Mouse (Mus musculus): ENCODE measurements around the gene Llgl1.

Gene Llgl1

GRCm38 (mm10) chr11:60699524-60700075, at the start of gene Llgl1:
Llgl1 (plus strand) TSS chr11:60699723.
- peak; percentile 79 for DNase-seq (ENCODE audit: low spot score in 2 of 2)

- no peak for DNase-seq (ENCODE audit: low spot score in 2 of 2)
Observed at GRCm38 (mm10) chr11:60696165-60696564, 3.4 kb upstream of the Llgl1 start.

GRCm38 (mm10) chr11:60697561-60697960, 2.0 kb upstream of the Llgl1 start:
- DNase-seq (ENCODE audit: low spot score in 2 of 2): no peak

- no peak for DNase-seq (ENCODE audit: low spot score in 2 of 2)
Observed at GRCm38 (mm10) chr11:60698806-60699523, 558 bp upstream of the Llgl1 start.

DNA sequence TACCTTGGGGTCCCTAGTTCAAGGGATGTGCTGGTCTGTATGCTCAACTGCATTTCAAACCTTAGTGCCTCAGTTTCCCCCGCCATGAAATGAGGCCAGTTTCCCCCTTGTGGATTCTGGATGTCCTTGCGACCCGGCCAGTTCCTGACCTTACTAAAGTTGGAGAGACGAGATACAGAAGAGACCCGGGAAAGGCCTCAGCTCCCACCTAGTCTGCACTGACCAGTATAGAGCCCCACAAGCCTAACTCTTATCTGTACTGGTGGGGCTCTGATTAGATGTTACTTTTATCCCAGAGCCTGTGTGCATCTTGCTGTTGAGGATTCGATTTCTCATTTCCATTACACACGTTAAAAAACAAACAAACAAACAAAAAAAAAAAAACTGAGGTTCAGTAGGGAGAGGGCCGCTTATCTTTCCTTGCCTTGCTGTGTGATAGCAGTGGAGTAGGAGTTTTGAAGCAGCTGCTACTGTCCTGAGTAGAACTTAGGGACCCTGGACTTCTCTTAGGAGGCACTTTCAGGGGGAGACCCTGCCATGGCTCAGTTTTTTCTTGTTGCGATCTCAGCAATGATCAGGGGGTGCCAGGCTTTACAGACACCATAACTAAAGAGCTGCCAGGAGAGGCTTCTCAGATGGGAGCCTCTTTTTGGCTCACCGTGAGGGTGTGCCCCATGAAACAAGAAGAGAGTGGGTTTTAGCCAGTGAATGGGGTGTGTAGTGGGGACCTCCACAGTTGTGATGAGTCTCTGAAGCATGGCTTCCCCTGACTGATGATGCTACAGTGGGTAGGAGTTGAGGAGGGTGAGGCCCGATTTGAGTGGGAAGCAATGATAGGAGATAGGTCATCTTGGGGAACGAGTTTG, 1.0 kb downstream of the Llgl1 start:
- DNase-seq (ENCODE audit: low spot score in 2 of 2): no peak

DNA sequence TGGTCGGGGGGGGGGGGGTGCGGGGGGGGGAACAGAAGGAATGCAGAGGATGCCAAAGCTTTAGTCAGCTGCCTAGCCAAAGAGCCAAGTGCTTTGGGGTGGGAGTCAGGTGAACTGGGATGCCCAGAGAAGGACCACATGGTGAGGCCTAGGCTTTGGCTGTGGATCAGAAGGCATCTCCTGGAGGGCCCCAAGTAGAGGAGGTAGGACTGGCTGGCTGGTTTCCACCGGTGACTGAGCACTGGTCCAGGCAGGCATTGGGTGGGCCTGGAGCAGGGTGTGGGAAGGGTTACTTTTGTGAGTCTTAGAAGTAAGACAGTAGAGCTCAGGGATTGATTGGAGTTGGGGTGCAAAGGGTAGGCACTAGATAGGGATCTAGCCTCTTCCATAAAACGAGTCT, 2.1 kb downstream of the Llgl1 start:
- no peak for DNase-seq (ENCODE audit: low spot score in 2 of 2)

- DNase-seq (ENCODE audit: low spot score in 2 of 2): peak in 1 of 2 experiments; percentile 71
Observed at GRCm38 (mm10) chr11:60703131-60703530, 3.6 kb downstream of the Llgl1 start.

DNA sequence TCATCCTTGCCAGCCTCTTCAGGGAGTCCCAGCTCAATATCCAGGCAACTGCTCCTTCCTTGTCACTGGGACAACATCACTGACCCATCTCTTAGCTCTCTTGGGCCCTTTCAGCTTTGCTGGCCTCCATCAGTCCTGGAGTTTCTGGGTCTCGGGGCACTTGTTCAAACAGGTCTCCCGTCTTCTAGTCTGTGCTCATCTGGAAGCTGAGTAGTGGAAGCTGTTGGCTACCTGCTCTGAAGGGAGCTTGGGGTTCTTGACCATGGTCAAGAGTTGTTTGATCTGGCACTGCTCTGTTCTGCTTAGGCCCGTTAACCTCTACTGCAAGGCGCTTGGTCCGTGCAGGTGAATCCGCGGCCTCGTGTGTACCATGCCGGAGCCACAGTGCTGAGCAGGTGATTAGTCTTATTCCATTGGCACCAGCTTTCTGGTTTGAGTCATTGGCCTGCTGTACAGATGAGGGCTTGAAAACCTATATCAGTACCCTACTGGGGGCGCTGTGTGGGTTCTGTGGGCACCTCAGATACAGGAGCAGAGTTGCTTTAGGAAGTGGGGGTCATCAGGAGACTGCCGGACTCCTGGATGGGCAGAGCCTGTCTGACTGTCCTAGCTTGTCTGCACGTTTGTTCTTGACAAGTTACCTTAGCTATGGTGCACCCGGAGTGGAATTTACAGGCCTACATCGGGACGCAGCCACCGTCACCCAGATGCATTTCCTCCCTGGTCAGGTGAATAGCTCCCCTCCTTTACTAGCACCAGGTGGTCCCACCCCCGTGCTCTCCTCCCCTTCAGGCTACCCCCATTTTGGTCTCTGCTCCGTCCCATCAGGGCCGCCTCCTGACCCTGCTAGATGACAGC, 4.7 kb downstream of the Llgl1 start:
- no peak for DNase-seq (ENCODE audit: low spot score in 2 of 2)

DNA sequence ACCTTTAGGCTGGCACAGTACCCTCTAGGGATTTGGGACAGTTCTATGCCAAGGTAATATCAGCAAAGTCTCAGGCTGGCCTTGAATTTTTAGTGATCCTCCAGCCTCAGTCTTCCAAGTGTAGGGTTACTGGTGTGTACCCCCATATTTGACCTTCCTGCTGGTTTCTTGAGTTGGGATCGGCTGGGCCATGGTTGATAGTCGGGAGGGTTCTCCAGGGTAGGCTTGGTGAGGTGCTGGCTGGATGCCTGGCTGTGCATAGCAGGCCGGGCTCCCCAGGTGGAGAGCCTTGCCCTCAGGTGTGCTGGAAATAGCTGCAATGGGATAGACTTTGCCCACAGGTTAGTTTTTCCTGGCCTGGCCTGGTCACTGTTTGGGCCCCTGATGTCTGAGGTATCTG, 5.7 kb downstream of the Llgl1 start:
- no peak for DNase-seq (ENCODE audit: low spot score in 2 of 2)

DNA sequence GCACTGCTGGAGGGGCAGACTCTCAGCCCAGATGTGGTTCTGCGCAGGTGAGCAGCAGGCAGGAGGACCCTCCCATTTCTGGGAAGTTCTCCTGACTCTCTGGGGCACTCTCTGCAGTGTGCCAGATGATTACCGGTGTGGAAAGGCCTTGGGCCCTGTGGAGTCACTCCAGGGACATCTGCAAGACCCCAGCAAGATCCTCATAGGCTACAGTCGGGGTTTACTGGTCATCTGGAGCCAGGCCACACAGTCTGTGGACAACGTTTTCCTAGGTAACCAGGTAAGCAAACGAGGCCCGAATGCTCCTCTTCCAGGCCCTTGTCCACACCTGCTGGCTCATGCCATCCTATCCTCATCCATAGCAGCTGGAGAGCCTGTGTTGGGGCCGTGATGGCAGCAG, 6.6 kb downstream of the Llgl1 start:
- no peak for DNase-seq (ENCODE audit: low spot score in 2 of 2)

GRCm38 (mm10) chr11:60706696-60707480, 7.4 kb downstream of the Llgl1 start:
- DNase-seq (ENCODE audit: low spot score in 2 of 2): no peak

GRCm38 (mm10) chr11:60707672-60708071, 8.1 kb downstream of the Llgl1 start:
- no peak for DNase-seq (ENCODE audit: low spot score in 2 of 2)

DNA sequence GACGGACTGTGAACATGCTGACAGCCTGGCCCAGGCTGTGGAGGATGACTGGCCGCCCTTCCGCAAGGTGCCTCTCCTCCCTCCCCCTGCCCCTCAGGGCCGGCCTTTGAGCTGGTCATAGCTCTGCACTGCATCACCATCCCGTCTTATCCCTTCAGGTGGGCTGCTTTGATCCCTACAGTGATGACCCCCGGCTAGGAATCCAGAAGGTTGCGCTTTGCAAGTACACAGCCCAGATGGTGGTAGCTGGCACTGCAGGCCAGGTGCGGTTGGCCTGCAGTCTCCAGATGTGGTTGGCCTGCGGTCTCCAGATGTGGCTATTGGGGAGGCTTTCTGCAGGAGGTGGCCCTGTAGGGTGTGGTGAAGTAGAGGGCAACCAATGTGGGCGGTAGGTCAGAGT, 9.1 kb downstream of the Llgl1 start:
- DNase-seq (ENCODE audit: low spot score in 2 of 2): no peak

- no peak for DNase-seq (ENCODE audit: low spot score in 2 of 2)
Observed at GRCm38 (mm10) chr11:60709481-60710465, 10.2 kb downstream of the Llgl1 start.

GRCm38 (mm10) chr11:60711218-60711617, 11.7 kb downstream of the Llgl1 start:
- no peak for DNase-seq (ENCODE audit: low spot score in 2 of 2)

GRCm38 (mm10) chr11:60712040-60712439, 12.5 kb downstream of the Llgl1 start:
- no peak for DNase-seq (ENCODE audit: low spot score in 2 of 2)

DNA sequence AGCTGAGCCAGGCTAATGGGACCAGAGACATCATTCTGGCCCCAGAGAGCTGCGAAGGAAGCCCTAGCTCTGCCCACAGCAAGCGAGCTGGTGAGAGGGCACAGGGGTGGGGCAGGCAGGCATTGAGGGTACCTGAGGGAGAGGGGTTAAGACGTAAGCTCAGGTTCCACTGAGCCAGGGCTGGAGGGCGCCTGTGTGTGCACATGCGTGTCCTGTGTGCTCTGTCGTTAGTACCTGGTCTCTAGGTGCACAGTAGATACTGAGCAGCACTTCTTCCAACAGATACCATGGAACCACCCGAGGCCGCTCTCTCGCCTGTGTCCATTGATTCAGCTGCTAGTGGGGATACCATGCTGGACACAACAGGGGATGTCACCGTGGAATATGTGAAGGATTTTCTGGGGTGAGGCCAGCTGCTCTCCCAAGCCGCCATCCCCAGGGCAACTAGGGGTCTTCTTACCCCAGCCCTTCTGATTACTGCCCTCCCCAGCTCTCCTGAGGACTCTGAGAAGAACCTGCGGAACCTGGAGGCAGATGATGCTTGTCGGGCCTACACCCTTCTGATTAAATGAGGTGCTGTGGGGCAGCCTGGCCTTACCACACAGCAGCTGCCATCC, 13.2 kb downstream of the Llgl1 start:
- DNase-seq (ENCODE audit: low spot score in 2 of 2): no peak

DNA sequence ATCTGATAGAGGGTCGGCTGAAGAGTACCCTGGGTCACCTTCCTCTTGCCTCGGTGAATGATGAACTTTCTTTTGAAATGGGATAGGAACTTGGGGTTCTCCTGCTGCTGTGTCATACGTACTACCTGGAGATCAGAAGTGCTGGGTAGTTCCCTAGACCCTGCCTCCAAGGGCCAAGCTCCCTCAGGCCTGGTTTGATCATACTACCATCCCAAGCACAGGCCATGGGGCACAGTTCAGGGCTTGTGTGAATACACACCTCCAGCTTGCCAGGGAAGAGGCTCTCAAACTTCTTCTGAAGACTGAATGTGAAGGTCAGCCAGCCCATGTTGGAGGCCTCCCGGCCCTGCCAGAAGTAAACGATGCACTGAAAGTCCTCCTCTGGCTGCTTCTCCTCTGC, 16.3 kb downstream of the Llgl1 start:
- no peak for DNase-seq (ENCODE audit: low spot score in 2 of 2)

DNA sequence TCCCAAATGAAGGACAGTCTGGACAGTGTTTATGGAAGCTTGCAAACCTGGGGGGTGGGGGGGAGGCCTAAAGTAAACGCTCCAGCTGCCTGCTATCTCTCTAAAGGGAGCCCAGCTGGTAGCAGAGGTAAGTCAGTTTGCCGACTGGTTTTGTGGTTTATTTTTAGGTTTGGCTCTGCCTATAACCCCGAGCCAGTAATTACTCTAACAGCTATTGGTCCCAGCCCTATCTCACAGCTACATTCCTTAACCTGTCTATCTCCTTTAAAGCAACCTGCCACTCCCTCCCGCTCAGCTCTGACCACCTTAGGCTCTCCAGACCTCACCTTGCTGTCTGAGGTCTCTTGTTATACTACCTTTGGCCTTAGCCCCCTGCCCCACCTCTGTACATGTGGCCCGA, 19.7 kb downstream of the Llgl1 start:
- DNase-seq (ENCODE audit: low spot score in 2 of 2): no peak
